15 mouse cellular contexts compared by ENCODE assay signal in the genomic region with DNA sequence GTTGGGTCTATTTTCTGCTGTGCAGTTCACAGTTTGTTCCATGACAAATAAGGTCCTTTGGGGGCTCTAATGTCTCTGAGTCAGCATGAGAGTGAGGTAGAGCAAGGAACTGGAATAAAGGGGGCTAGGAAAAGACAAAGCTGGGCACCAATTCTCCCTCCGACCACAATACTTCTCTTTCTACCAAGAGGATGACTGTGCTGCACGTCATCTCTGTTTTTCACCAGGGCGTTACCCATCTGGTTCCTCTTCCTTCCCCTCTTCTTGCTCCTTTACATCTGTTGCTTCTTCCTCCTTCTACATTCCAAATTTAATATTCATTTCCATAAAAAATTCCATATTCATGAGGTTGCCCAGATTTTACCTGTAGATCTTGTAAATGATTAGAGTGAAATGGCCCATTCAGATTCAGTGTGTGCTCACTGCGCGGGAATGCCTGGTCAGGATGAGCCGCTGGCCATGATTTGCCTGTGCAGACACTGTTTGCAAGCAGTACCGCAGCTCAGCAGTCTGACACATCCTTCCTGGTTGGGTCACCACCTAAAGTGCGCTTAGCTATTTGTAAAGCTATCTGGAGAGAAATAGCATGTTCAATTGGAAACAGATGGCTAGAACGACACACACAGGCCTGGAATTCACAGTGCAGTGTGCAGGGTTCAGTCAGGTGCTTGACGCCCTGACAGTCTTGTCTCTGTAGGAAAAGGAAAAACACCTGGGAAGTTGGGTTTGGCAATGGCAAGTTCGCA.
DNase-seq lines count a peak whose midpoint lies in the region; ATAC-seq lines count a peak whose summit lies in the region.
"Had no signal": no experiment of that assay in that cellular context is flagged by ENCODE, and none has a peak within 500 bp of the region (broad histone marks: within the 10 kb centered on the region; RNA-seq: fewer than 3 reads in every experiment).

No protein-coding gene starts in this region.

- no peak overlapping the region for H3K9ac ChIP-seq in limb, embryonic 12.5 days (replicated peaks)
- no peak overlapping the region for H3K9ac ChIP-seq in forebrain, embryonic 14.5 days (ENCODE audit: low read length)
- H3K9ac ChIP-seq in midbrain, embryonic 16.5 days (ENCODE audit: low read depth, low read length), result no peak overlapping the region
- H3K9ac ChIP-seq: hindbrain, embryonic 12.5 days; liver, embryonic 13.5 days; stomach, embryonic 15.5 days had no signal

- ATAC-seq in limb, embryonic 12.5 days (ENCODE audit: insufficient number of reproducible peaks, insufficient read depth, low FRiP score, low TSS enrichment, low read depth), result 0 out of 2 replicates have a peak, but pooled peaks have one; percentile 56
- ATAC-seq in forebrain, embryonic 14.5 days, result no peak
- ATAC-seq in midbrain, embryonic 16.5 days, result no peak

- no peaks in the 10 kb centered on the region for H3K27me3 ChIP-seq in limb, embryonic 12.5 days
- H3K27me3 ChIP-seq in forebrain, embryonic 14.5 days (replicated peaks; ENCODE audit: control insufficient read depth, insufficient read depth, low read length), result no peaks in the 10 kb centered on the region
- H3K27me3 ChIP-seq in midbrain, embryonic 16.5 days (ENCODE audit: control insufficient read depth, insufficient read depth, low read depth, low read length), result no peaks in the 10 kb centered on the region
- H3K27me3 ChIP-seq: hindbrain, embryonic 12.5 days; liver, embryonic 13.5 days; stomach, embryonic 15.5 days had no signal

- H3K36me3 ChIP-seq in limb, embryonic 12.5 days, result no peaks in the 10 kb centered on the region
- H3K36me3 ChIP-seq in forebrain, embryonic 14.5 days (ENCODE audit: control insufficient read depth, insufficient read depth, low read length), result no peaks in the 10 kb centered on the region
- no peaks in the 10 kb centered on the region for H3K36me3 ChIP-seq in midbrain, embryonic 16.5 days (ENCODE audit: control insufficient read depth, insufficient read depth, low read length)
- H3K36me3 ChIP-seq: G1E; hindbrain, embryonic 12.5 days; liver, embryonic 13.5 days; midbrain, embryonic 10.5 days; stomach, embryonic 15.5 days had no signal

- peak; percentile 4 for DNase-seq in urinary bladder, postnatal 14 days (ENCODE audit: low spot score)
- no peak for DNase-seq in urinary bladder, postnatal 36 days (ENCODE audit: low spot score in 2 of 2)
- DNase-seq in embryo, embryonic 11.5 days (ENCODE audit: low read depth, low spot score), result peak; percentile 29
- DNase-seq in frontal cortex, postnatal 14 days (ENCODE audit: low spot score in 2 of 2), result no peak
- DNase-seq in forebrain, embryonic 14.5 days (ENCODE audit: low spot score), result no peak
- DNase-seq: cerebellum, adult 18-20 months; kidney, adult 9 months; liver, embryonic 13.5 days; right cerebral cortex, postnatal 25 days had no signal

- H3K9me3 ChIP-seq in limb, embryonic 12.5 days, result no peaks in the 10 kb centered on the region
- no peaks in the 10 kb centered on the region for H3K9me3 ChIP-seq in forebrain, embryonic 14.5 days (replicated peaks; ENCODE audit: control insufficient read depth, low read length)
- H3K9me3 ChIP-seq in midbrain, embryonic 16.5 days (replicated peaks; ENCODE audit: control insufficient read depth, low read length, poor library complexity, severe bottlenecking), result no peaks in the 10 kb centered on the region
- H3K9me3 ChIP-seq: hindbrain, embryonic 12.5 days; liver, embryonic 13.5 days; midbrain, embryonic 10.5 days; stomach, embryonic 15.5 days had no signal

- WGBS in limb, embryonic 12.5 days, result 45% methylated on average over 11 of the region's 11 CpGs
- 88% methylated on average over 11 of the region's 11 CpGs for WGBS in forebrain, embryonic 14.5 days
- 92% methylated on average over 11 of the region's 11 CpGs for WGBS in midbrain, embryonic 16.5 days

- H3K27ac ChIP-seq in limb, embryonic 12.5 days, result no peak overlapping the region
- H3K27ac ChIP-seq in forebrain, embryonic 14.5 days (ENCODE audit: low read depth, low read length), result no peak overlapping the region
- H3K27ac ChIP-seq in midbrain, embryonic 16.5 days (ENCODE audit: low read length), result no peak overlapping the region
- H3K27ac ChIP-seq: hindbrain, embryonic 12.5 days; liver, embryonic 13.5 days; midbrain, embryonic 10.5 days; stomach, embryonic 15.5 days had no signal

- peaks cover 9% of the 10 kb centered on the region for H3K4me1 ChIP-seq in limb, embryonic 12.5 days (replicated peaks)
- no peaks in the 10 kb centered on the region for H3K4me1 ChIP-seq in forebrain, embryonic 14.5 days (ENCODE audit: control insufficient read depth, insufficient read depth, low read length)
- no peaks in the 10 kb centered on the region for H3K4me1 ChIP-seq in midbrain, embryonic 16.5 days (ENCODE audit: control insufficient read depth, insufficient read depth, low read length)
- H3K4me1 ChIP-seq: hindbrain, embryonic 12.5 days; liver, embryonic 13.5 days; midbrain, embryonic 10.5 days; stomach, embryonic 15.5 days had no signal

- no peak overlapping the region for H3K4me3 ChIP-seq in limb, embryonic 12.5 days (replicated peaks)
- H3K4me3 ChIP-seq in forebrain, embryonic 14.5 days (ENCODE audit: low read depth, low read length), result no peak overlapping the region
- H3K4me3 ChIP-seq in midbrain, embryonic 16.5 days (ENCODE audit: low read depth, low read length), result no peak overlapping the region
- H3K4me3 ChIP-seq: hindbrain, embryonic 12.5 days; liver, embryonic 13.5 days; midbrain, embryonic 10.5 days; stomach, embryonic 15.5 days had no signal

- H3K4me2 ChIP-seq in limb, embryonic 12.5 days, result no peak overlapping the region
- H3K4me2 ChIP-seq in forebrain, embryonic 14.5 days (ENCODE audit: low read length), result no peak overlapping the region
- H3K4me2 ChIP-seq in midbrain, embryonic 16.5 days (ENCODE audit: low read length), result no peak overlapping the region
- H3K4me2 ChIP-seq: hindbrain, embryonic 12.5 days; liver, embryonic 13.5 days; stomach, embryonic 15.5 days had no signal

Comparison
In these comparisons a context has a peak if more than half of its experiments do, and no peak if none do; other contexts are left out.
1. DNase-seq: peak in urinary bladder, postnatal 14 days (single experiment) and embryo, embryonic 11.5 days (single experiment); none in urinary bladder, postnatal 36 days (0 of 2), frontal cortex, postnatal 14 days (0 of 2) and forebrain, embryonic 14.5 days (single experiment).